Mouse (Mus musculus): ENCODE results near the gene Smok2a.
"Not testable (repeated sequence)": the region's sequence is repeated elsewhere in the genome, so short reads cannot be mapped to it uniquely, and the experiment has no call there.

Smok2a gene

GRCm38 (mm10) chr17:13221921-13222320 is 933 bp downstream of the Smok2a start:
- not testable (repeated sequence) for DNase-seq

GRCm38 (mm10) chr17:13229957-13230356 is 9.0 kb downstream of the Smok2a start, which contains the start of gene Smok2b:
Gene Smok2b (plus strand): TSS chr17:13230257.
- DNase-seq = not testable (repeated sequence)

GRCm38 (mm10) chr17:13239461-13239860 is 18.5 kb downstream of the Smok2a start:
- DNase-seq = not testable (repeated sequence)

- not testable (repeated sequence) for DNase-seq
Measured at GRCm38 (mm10) chr17:13240807-13241727, 20.1 kb downstream of the Smok2a start.

- DNase-seq = not testable (repeated sequence)
Measured at GRCm38 (mm10) chr17:13254786-13255185, 33.8 kb downstream of the Smok2a start.
